Mouse (Mus musculus) hindbrain, embryonic 11.5 days (tissue): ENCODE data around the gene Foxn3. TPM values are rescaled to one million over a fixed set of nuclear protein-coding genes. Genes with fewer than 3 reads are reported as not detected.

Source experiments
- ATAC-seq: fragments of 200-750 bp; cut with Nextera tagmentation; 2 replicates; pipeline ENCODE4 v1.8.0; 2017; ENCODE audit warnings: mild to moderate bottlenecking, moderate TSS enrichment, moderate library complexity; ENCODE audit not compliant: low FRiP score
- DNase-seq: peaks from one replicate; pipeline ENCODE4 v3.0.0-alpha.2; 2015; ENCODE audit warnings: low spot score
- H3K27ac ChIP-seq: fragments of 300-500 bp; sonication (generic); 2 replicates; pipeline ENCODE4 v1.5.1; 2014; ENCODE audit warnings: mild to moderate bottlenecking, low read depth, low read length
- H3K27me3 ChIP-seq: fragments of 300-500 bp; sonication (generic); 2 replicates; pipeline ENCODE4 v1.6.1; 2014; ENCODE audit warnings: mild to moderate bottlenecking, low read length, moderate library complexity, mixed read lengths; ENCODE audit not compliant: control insufficient read depth, insufficient read depth
- H3K36me3 ChIP-seq: fragments of 300-500 bp; sonication (generic); 2 replicates; pipeline ENCODE4 v1.6.1; 2014; ENCODE audit warnings: mild to moderate bottlenecking, low read length, moderate library complexity, mixed read lengths; ENCODE audit not compliant: control insufficient read depth, insufficient read depth
- H3K4me1 ChIP-seq: fragments of 300-500 bp; sonication (generic); replicated peaks from 2 replicates; pipeline ENCODE4 v1.6.1; 2014; ENCODE audit warnings: low read length, mixed read lengths; ENCODE audit not compliant: control insufficient read depth, insufficient read depth
- H3K4me2 ChIP-seq: fragments of 300-500 bp; sonication (generic); replicated peaks from 2 replicates; pipeline ENCODE4 v1.6.1; 2014; ENCODE audit warnings: mild to moderate bottlenecking, low read depth, low read length
- H3K4me3 ChIP-seq: fragments of 300-500 bp; sonication (generic); 2 replicates; pipeline ENCODE4 v1.5.1; 2014; ENCODE audit warnings: low read depth, low read length
- H3K9ac ChIP-seq: fragments of 300-500 bp; sonication (generic); 2 replicates; pipeline ENCODE4 v1.6.1; 2014; ENCODE audit warnings: low read depth, low read length
- H3K9me3 ChIP-seq: fragments of 300-500 bp; sonication (generic); 2 replicates; pipeline ENCODE4 v1.6.1; 2016; ENCODE audit warnings: low read length; ENCODE audit not compliant: control insufficient read depth
- WGBS: fragments of 180-500 bp; shearing (Covaris S2); extraction: QIAGEN DNeasy Blood & Tissue Kit; methylation state at CpG from one replicate; pipeline ENCODE4 v1.1.7; 2014; 5-methylcytosine and 5-hydroxymethylcytosine counted together
- polyA plus RNA-seq: library from polyadenylated mRNA; unstranded; fragments of >200 nt; fragmentation: Nextera tagmentation; extraction: Ambion mirVana; gene quantifications from 2 replicates; pipeline ENCODE4 v1.2.1, GENCODE M21; 2014

Gene Foxn3
- polyA plus RNA-seq, 1 experiment from 2014 or later: 91.6 TPM

DNA sequence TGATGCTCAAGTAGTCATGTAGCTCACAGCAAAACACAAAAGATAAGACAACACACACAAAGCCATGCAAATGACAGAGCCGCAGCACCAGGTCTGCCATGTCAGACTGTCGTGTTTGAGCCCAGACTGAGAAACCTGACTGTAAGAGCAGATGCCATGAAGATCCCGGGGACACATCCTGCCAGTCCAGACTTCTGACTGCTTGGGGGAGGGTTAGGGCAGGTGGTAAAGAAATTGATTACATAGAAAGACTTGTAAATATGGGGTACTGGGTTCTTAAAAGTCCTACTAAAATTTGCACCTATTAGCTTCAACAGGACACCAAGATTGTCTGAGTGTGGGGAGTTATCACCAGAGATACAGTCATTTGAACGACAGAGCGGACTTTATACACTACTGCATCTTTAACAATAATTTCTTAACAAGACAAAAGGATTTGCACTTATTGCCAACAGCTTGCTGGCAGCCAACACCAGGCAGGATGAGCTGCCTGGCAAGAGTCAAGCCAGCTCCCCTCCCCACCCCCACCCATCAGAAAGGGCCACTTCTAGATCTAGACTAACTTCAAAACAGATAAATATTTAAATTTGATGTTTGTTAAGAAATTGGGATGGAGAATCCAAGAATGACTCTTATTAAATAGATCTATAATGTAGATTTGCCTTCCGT is 256.7 kb downstream of the Foxn3 start:
- Histone ChIP-seq H3K4me3 (no peak overlapping the region), H3K9ac (no peak overlapping the region), H3K27me3 (no peaks in the 10 kb centered on the region), H3K4me2 (no peak overlapping the region), H3K4me1 (peaks cover 6% of the 10 kb centered on the region; the same call in 1 of the 2 replicates), H3K27ac (peak overlapping the region; percentile 17; the same call in 1 of the 2 replicates), H3K36me3 (no peaks in the 10 kb centered on the region), H3K9me3 (no peaks in the 10 kb centered on the region)
- DNase-seq (no peak), ATAC-seq (no peak)
- 56% methylated on average over 6 of the region's 6 CpGs for WGBS

DNA sequence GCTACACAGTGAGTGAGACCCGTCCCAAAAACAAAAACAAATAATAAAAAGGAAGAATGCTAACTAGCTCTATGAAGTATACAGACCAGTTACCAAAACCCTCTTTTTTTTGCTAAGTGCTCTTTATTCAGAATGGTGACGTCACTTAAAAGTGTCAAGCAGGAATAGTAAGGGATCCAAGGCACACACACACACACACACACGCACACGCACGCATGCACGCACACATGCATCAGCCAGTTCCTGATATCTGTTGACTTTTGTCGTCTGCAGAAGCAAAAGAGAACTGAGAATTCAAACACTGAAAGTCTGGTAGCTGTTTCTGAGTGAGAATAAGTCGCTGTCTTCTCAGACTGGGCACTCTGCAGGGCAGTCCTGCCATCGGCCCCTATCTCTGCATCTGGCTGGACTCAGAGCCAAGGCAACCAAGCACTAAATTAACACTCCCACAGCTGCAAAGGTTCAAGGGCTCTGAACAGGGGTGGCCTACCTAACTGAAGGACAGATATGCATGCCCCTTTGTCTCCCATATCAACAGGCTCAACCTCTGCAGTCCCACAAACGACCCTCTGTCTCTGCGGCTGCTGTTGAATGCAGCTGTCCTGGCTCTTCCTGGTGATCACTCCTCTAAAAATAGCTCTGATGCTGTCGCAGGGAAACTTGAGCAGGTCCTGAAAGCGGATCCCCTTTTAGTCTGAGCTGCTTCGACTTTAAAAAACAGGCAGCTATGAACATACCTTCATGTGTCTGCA is 257.4 kb downstream of the Foxn3 start:
- Histone ChIP-seq H3K27me3 (no peaks in the 10 kb centered on the region), H3K4me3 (no peak overlapping the region), H3K9ac (no peak overlapping the region), H3K9me3 (no peaks in the 10 kb centered on the region), H3K27ac (peak overlapping the region; percentile 17; the same call in 1 of the 2 replicates), H3K36me3 (no peaks in the 10 kb centered on the region), H3K4me2 (no peak overlapping the region), H3K4me1 (peaks cover 6% of the 10 kb centered on the region; the same call in 1 of the 2 replicates)
- WGBS: 59% methylated on average over 14 of the region's 14 CpGs
- ATAC-seq (0 out of 2 replicates have a peak, but pooled peaks have one; percentile 31), DNase-seq (no peak)

DNA sequence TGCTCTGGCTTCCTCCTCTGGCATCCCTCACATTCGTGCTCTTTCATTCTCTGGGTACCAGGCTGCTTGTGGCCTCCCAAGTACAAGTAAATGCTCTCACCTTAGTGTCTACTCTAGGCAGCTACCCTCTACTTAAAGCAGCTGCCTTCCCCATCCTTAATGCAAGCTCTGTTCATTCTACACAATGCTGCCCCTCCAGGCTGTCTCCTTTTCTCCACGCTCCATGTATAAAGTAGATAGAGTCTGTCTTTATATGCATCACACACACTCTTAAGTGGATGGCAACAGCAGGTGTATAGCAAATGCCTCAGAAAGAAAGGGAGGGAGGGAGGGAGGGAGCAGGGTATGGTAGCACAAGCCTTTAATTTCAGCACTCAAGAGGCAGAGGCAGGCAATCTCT is 258.1 kb downstream of the Foxn3 start:
- Histone ChIP-seq H3K36me3 (no peaks in the 10 kb centered on the region), H3K4me1 (peaks cover 6% of the 10 kb centered on the region; the same call in 1 of the 2 replicates), H3K9ac (no peak overlapping the region), H3K9me3 (no peaks in the 10 kb centered on the region), H3K4me2 (no peak overlapping the region), H3K4me3 (no peak overlapping the region), H3K27me3 (no peaks in the 10 kb centered on the region), H3K27ac (no peak overlapping the region)
- ATAC-seq: no peak
- DNase-seq: no peak
- WGBS: 75% methylated on average over 2 of the region's 2 CpGs

DNA sequence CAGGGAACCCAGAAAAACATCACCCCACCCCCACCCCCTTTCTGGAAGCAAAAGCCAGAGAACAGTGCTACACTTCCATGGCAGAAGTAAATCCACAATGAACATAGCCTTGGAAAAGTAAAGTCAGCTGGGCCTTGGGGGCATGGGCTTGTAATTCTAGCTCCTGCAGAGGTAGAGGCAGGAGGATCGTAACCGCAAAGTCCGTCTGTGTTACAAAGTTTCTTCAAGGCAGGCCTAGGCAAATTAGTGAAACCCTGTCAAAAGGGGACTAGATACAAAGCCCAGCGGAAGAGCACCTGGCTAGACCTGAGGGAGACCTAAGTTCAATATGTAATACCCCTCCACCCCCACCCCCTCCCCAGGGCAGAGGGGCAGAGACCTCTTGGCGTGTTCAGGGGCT is 259.3 kb downstream of the Foxn3 start:
- H3K27ac ChIP-seq: no peak overlapping the region
- no peak overlapping the region for H3K9ac ChIP-seq
- H3K4me1 ChIP-seq: peaks cover 13% of the 10 kb centered on the region; the same call in 1 of the 2 replicates
- H3K36me3 ChIP-seq: no peaks in the 10 kb centered on the region
- no peaks in the 10 kb centered on the region for H3K27me3 ChIP-seq
- no peaks in the 10 kb centered on the region for H3K9me3 ChIP-seq
- WGBS: 77% methylated on average over 5 of the region's 5 CpGs
- H3K4me2 ChIP-seq: no peak overlapping the region
- H3K4me3 ChIP-seq: no peak overlapping the region
- no peak for ATAC-seq
- no peak for DNase-seq

DNA sequence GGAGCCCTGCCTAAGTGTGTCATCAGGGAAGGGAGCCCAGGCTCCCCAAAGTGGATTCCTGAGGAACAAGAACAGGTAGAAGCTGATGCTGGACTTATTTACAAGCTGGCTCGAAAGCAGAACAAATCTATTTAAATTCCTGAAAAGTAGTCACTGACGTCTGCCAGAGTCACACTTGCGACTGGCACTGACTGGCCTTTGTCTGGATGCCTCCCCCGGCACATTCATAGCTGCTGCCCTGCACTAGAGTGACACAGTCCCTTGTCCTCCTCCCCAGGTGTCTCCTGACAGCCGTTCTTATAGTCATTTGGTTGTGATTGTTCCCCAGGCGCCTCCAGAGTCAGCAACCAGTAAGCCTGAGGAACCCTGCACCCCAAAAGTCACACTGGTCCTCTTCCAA is 259.8 kb downstream of the Foxn3 start:
- Histone ChIP-seq H3K4me3 (no peak overlapping the region), H3K27ac (no peak overlapping the region), H3K4me2 (no peak overlapping the region), H3K9me3 (no peaks in the 10 kb centered on the region), H3K36me3 (no peaks in the 10 kb centered on the region), H3K9ac (no peak overlapping the region), H3K4me1 (peaks cover 13% of the 10 kb centered on the region; the same call in 1 of the 2 replicates), H3K27me3 (no peaks in the 10 kb centered on the region)
- ATAC-seq: no peak
- no peak for DNase-seq
- WGBS: 44% methylated on average over 6 of the region's 6 CpGs

DNA sequence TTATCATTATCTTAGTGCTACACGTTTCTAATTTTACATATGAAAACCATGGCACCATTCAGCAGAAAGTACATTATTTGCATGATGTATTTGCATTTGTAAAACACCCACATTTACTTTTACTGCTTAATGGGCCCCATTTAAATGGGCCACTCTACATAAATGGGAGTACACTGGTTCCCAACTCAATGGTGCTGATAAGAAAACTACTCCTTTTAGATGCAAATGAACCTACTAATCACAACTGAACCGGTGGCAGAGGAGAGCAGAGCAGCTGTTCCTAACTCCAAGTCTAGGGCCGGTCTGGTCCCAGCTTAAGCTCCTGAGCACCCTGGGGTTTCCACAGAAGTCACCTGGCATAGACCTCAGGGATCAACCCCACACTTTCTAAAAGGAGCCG is 263.5 kb downstream of the Foxn3 start:
- Histone ChIP-seq H3K4me1 (peaks cover 9% of the 10 kb centered on the region; the same call in 1 of the 2 replicates), H3K4me2 (no peak overlapping the region), H3K36me3 (no peaks in the 10 kb centered on the region), H3K27ac (no peak overlapping the region), H3K9ac (no peak overlapping the region), H3K4me3 (no peak overlapping the region), H3K9me3 (no peaks in the 10 kb centered on the region), H3K27me3 (no peaks in the 10 kb centered on the region; the same call in 1 of the 2 replicates)
- ATAC-seq: 0 out of 2 replicates have a peak, but pooled peaks have one; percentile 31
- 29% methylated on average over 4 of the region's 4 CpGs for WGBS
- no peak for DNase-seq

DNA sequence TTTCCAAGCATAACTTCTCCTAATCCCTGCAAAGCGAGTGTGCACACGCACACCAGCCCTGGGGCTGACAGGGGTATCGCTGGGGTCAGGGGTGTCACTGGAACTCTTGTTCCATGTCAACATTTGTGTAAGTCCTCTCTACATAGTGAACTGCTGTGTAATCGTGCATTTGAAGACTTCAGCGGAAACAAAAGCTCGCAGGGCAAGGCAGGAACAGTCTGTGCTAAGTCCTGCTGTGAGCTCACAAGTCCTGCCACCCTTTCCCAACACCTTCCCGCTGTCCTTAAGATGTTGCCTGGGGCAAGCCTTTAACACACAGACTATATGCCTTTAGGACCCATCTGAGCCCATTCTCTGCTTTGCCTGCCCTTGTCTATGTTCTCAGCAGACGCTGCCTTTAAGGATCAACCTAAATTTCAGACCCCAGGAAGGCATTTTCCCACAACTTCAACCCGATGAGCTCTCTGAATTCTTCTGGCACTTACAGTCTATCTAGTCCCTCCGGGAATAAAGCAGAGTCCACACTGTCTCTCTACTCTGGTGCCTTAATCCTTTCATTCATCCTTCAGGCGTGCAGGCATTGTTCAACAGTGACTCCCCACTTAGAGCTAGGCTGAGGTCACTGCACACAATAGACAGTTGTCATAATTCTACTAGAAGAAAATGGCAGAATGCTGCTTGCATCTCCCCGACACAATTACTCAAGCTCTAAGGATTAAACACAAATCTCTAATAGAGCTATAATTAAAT is 264.4 kb downstream of the Foxn3 start:
- no peak for ATAC-seq

DNA sequence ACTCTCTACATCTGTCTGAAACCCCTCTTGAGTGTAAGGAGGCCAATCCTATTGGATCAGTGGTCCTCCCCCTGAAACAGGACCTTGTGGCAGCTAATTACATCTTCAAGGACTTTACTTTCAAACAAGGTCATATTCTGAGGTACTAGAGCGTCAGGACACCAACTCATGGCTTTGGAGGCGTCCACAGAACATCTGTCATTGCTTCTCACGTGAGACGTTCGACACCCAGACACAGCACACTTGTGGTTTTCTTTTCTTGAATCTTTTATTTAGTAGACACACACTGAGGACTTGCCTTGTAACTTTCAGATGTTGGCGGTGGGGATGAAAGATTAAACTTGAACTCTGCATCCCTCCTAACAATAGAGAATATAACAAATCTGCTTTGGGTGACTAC is 265.1 kb downstream of the Foxn3 start:
- Histone ChIP-seq H3K27me3 (no peaks in the 10 kb centered on the region; the same call in 1 of the 2 replicates), H3K27ac (no peak overlapping the region), H3K4me3 (no peak overlapping the region), H3K9ac (no peak overlapping the region), H3K4me1 (0 out of 2 replicates have a peak, but pooled peaks cover 7% of the 10 kb centered on the region), H3K9me3 (no peaks in the 10 kb centered on the region), H3K36me3 (no peaks in the 10 kb centered on the region), H3K4me2 (no peak overlapping the region)
- WGBS: 79% methylated on average over 6 of the region's 6 CpGs
- DNase-seq: no peak
- no peak for ATAC-seq

More for the DNA sequence above, 264.4 kb downstream of the Foxn3 start:
- Histone ChIP-seq H3K9me3 (no peaks in the 10 kb centered on the region), H3K36me3 (no peaks in the 10 kb centered on the region), H3K27me3 (no peaks in the 10 kb centered on the region; the same call in 1 of the 2 replicates), H3K4me1 (peaks cover 9% of the 10 kb centered on the region; the same call in 1 of the 2 replicates), H3K9ac (no peak overlapping the region), H3K4me3 (no peak overlapping the region), H3K4me2 (no peak overlapping the region), H3K27ac (no peak overlapping the region)
- WGBS: 25% methylated on average over 12 of the region's 12 CpGs
- DNase-seq: no peak
